Mouse (Mus musculus) heart, postnatal 0 days (tissue): ENCODE results near the gene Dip2a.

Experiments used
- CTCF ChIP-seq: IDR thresholded peaks from 2 replicates; pipeline ENCODE4 v1.5.1; 2016; ENCODE audit warnings: antibody characterized with exemption, control low read depth, low read depth
- EP300 ChIP-seq: IDR thresholded peaks from 2 replicates; pipeline ENCODE4 v1.6.1; 2016; ENCODE audit warnings: antibody characterized with exemption, low read depth

DNA sequence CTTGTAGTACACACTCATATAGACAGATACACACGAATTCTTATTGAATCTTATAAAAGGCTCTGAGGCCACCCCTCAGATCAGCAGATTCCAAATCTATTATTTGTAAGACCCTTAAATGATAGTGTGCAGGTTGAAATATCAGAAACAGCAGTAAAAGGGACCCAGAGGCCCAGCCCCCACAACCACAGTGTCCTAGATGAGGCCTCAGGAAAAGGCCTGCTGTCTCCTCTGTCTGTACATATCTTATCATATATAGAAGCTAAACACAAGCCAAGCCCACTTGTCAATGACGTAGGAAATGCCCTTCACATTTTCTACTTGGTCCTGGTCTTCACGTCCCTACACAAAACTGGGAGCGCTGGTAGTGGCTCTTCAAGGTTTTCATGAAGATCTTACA, 16.0 kb downstream of the Dip2a start:
- TF ChIP-seq CTCF (no peak), EP300 (no peak)
